Mouse (Mus musculus): ENCODE measurements around the gene Med16. TPM values are rescaled to one million over a fixed set of nuclear protein-coding genes. Genes with fewer than 3 reads are reported as not detected.

The Med16 gene
- total RNA-seq, 2 experiments from 2014 or later, result 48.8 to 51.9 TPM

DNA sequence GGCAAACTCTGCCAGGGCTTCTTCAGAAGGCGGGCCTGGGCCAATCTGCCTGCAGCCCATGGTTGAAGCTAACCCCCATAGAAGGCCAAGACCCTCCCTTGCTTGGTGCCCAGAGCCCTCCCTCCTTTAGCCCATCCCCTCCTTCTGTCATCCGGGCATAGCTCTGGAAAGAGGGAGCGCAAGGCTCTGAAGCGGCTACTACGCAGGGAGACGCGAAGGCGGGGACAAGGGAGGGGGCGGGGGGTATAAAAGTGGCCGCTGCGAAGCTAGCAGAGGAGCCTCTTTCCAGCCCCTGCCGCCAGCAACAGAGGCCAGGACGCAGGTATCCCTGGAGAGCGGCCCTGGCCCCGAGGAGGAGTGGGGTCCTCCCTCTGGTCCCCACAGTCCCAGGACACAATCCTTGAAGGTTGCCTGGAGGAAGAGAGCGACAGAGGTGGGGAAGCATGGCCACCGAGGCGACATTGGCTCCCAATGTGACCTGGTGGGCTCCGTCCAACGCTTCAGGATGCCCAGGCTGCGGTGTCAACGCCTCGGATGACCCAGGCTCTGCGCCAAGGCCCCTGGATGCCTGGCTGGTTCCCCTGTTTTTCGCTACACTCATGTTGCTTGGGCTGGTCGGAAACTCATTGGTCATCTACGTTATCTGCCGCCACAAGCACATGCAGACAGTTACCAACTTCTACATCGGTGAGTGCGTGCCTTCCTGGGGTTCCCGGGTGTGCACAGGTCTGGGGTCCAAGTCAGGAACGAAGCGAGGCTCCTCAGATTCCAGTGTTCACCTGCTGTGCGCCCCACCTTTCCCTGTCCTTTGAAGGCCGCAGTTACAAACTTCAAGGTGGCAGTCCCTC lies 9.7 kb upstream of the Med16 start:
- no peak for DNase-seq (ENCODE audit: low spot score in 2 of 2)

- DNase-seq (ENCODE audit: low spot score in 2 of 2), result no peak
These were observed 8.9 kb upstream of the Med16 start for GRCm38 (mm10) chr10:79917532-79918100.

DNA sequence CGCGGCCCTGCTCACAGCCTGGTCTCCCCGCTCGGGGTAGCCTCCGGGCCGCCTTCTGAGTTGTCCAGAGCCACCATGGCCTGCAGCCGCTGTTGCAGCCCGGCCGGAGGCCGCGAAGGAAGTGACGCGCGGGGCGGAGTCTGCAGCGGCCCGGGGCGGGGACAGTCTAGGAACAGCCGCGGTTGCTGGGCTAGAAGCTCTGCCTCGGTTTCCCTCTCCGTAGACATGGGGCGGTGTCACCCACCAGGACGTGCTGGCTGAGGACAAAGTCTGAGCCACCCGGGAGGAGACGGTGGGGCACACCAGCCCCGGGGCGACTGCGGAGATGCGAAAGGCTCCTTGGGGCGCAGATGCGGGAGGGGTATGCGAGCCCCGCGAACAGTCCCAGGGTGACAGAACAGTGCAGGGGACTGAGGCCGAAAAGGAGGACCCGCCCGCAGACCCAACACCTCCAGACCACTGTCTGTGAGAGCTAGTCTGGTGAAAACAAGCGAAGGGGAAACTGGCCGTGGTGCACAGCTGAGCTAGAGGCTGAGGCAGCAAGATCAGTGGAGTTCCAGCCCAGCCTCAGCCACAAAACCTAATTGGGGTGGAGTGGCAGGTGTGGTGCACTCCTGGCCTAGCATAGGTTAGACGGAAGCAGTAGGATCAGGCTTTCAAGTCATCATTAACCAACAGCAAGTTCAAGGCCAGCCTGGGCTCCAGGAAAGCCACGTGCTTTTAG lies 8.2 kb upstream of the Med16 start, which contains the start of gene Kiss1r:
TSS of gene Kiss1r (plus strand) at position 164 of the 724 bp plus-strand sequence.
- DNase-seq (ENCODE audit: low spot score in 2 of 2), result peak; percentile 79

GRCm38 (mm10) chr10:79916081-79916480 lies 7.4 kb upstream of the Med16 start:
- DNase-seq (ENCODE audit: low spot score in 2 of 2), result no peak

DNA sequence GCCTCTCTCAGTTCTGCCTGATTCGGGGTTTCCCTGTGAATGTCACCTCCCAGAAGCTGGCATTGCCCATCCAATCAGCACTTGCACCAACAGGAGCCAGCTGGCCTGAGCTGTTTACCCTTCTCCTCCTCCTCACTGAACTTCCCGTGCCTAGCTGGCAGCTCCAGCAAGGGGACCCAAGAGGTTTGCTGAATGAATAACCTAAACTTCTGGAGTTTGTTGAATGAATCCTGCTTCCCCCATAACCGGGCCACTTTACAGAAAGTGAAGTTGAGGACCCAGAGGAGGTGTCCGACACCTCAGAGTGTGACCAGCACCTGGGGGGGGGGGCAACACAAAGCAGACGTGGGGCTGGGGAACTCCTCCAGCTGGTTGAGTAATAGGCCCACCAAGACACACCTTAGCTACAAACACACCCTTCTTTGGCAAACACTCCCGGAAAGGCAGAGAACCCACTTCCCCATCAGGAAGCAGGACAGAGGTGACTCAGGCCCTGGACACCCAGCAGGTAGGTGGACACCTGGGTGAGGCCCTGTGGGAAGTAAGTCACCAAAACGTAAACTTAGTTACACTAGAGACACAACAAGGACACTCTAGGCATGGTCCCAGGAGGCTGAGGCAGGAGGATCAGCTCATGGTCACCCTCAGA lies 6.3 kb upstream of the Med16 start:
- no peak for DNase-seq (ENCODE audit: low spot score in 2 of 2)

GRCm38 (mm10) chr10:79914131-79914947 lies 5.6 kb upstream of the Med16 start:
- DNase-seq (ENCODE audit: low spot score in 2 of 2), result no peak

DNA sequence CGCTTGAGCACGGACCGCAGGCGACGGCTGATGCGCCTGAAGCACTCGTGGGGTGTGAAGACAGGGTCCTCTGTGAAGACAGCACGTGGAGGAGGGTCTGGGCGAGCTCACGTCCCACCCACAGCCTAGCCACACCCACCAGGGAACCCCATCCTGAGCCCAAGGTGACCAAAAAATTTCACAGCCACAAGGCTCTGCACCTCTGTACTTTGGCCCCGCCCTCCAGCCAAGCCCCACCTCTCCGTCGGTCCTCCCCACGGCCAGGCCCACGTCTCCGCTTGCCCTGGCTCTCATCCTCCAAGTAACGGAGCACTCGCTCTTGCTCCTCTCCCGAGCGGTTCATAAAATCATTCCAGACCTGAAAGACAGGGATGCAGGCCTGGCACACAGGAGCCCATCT lies 3.7 kb upstream of the Med16 start:
- DNase-seq (ENCODE audit: low spot score in 2 of 2), result no peak

DNA sequence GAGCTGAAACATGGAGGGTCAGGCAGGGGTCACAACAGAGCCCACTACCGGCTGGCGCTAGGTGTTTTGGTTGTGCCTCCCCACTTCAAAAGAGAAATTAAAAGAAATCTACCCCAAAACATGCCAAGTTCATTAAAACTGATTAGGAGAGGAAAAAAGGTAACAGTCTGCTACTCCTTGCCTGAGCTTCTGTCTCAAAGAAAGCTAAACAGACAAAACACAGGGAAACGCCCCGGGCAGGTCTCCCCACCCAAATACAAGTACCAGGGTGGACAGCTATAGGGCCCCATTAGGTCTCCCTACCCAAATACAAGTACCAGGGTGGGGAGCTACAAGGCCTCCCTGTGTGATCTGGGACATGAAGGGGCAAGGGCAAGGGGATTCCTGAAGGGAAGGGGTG lies 1.8 kb upstream of the Med16 start, which contains the start of gene Gm26602:
TSS of gene Gm26602 (plus strand) at position 301 of the 400 bp plus-strand sequence.
- no peak for DNase-seq (ENCODE audit: low spot score in 2 of 2)

GRCm38 (mm10) chr10:79909092-79909922 lies 584 bp upstream of the Med16 start:
- peak; percentile 49 to 79 for DNase-seq (ENCODE audit: low spot score in 2 of 2)

GRCm38 (mm10) chr10:79907415-79907814 lies 1.3 kb downstream of the Med16 start:
- DNase-seq (ENCODE audit: low spot score in 2 of 2), result no peak

GRCm38 (mm10) chr10:79906712-79907111 lies 2.0 kb downstream of the Med16 start:
- DNase-seq (ENCODE audit: low spot score in 2 of 2), result no peak

GRCm38 (mm10) chr10:79900951-79901410 lies 7.7 kb downstream of the Med16 start:
- peak; percentile 65 to 69 for DNase-seq (ENCODE audit: low spot score in 2 of 2)

GRCm38 (mm10) chr10:79897316-79898245 lies 11.1 kb downstream of the Med16 start:
- DNase-seq (ENCODE audit: low spot score in 2 of 2), result no peak

- no peak for DNase-seq (ENCODE audit: low spot score in 2 of 2)
These were observed 11.9 kb downstream of the Med16 start for GRCm38 (mm10) chr10:79896814-79897213.

DNA sequence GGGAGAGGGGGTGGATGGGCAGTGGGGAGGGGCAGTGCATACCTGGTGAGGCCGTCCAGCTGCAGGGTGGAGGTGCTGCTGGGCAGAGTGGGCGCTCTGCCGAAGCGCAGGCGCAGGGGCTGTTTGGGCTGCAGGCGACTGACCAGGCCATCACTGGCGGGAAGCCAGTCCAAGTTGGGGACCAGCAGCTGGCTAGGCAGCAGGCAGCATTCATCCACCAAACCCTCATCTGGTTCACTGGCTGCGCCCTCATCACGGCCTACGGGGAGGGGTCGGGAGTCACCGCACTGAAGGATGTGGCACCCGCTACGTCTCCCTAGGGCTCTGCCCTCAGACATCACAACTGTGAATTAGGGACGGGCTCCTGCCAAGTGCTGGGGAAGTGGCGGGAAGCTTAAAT lies 12.4 kb downstream of the Med16 start:
- DNase-seq (ENCODE audit: low spot score in 2 of 2), result no peak

- peak; percentile 71 for DNase-seq (ENCODE audit: low spot score in 2 of 2)
These were observed 16.1 kb downstream of the Med16 start for GRCm38 (mm10) chr10:79892451-79893118.

DNA sequence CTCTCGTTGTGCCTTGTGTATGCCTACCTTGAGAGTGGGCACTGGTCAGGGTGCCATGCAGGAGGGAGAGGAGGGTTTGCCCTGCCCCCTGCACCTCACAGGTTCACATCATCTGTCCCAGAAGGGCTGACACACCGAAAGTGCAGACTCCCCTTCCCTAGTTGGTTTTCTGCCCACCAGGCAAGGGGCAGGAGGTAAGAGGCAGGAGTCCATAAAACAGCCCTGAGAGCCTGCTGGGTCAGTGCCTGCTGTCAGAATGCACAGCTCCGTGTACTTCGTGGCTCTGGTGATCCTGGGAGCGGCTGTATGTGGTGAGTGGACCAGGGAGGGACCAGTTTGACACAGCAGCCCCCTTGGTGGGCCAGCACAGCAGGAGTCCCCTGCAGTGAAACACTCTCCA lies 18.1 kb downstream of the Med16 start, which contains the start of gene Cfd:
TSS of gene Cfd (plus strand) at position 184 of the 400 bp plus-strand sequence.
- DNase-seq (ENCODE audit: low spot score in 2 of 2), result no peak

DNA sequence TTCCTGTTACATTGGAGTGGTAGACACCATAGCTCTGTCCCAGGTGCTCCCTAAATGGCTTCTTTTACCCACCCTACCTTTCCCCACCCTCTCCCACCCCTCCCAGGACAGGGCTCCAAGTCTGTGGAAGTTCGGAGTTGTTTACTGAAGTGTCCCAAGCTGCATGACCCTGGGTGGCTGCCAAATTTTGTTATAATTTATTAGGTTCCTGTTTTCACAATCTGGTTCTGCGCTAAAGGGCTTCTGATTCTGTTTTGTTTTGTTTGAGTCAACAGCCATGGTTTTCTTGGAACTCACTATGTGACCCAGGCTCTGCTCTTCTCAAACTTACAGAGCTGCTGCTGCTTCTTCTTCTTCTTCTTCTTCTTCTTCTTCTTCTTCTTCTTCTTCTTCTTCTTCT lies 19.3 kb downstream of the Med16 start:
- DNase-seq (ENCODE audit: low spot score in 2 of 2), result no peak

All from layer of hippocampus, postnatal 14 days (tissue).